Mouse (Mus musculus): ENCODE data around the gene Etnk1.

DNA sequence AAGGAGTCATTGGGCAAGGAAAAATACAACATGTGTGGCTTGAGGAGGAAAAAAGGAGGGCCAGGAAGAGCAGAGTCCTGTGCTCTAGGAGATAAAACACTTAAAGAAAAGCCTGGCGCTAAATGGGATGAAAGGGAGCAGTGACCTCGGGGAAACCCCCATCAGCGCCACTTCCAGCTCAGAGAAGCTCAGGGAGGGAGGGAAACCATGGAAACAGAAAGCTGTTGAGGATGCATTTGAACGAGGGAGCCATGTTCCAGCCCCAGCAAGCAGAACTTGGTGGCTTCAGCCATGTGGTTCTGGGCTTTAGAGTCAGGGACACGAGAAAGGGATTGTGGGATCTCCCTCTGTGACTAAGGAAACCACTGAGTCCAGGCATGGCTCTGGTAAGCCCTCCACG is 45.7 kb downstream of the Etnk1 start:
- no peak for TF ChIP-seq CTCF (conservative IDR thresholded peaks at IDR 0.05; ENCODE audit: insufficient read depth, insufficient read length, low read depth, low read length)
- TF ChIP-seq POLR2A (IDR thresholded peaks at IDR 0.05; ENCODE audit: low read depth, low read length), result no peak
